Mouse (Mus musculus): Measurements from ENCODE around the gene Fbxo6.

DNA sequence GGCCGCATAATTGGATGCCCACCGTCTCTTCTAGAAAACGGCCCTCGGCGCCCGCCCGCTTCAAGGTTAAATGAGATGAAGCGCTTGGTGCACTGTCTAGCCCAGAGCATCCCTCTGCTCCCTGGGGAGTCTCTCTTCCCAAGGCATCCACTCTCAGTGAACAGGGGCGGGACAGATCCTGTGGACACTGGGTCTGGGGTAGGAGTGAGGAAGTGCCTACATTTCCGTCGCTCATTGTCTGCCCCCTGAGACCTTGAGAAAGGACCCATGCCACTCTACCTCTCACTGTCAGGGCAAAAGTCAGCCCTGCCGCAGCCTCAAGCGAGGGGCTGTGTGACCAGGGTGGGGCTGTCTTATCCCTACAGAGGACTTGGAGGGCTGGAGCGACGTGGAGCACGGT is 12.5 kb upstream of the Fbxo6 start:
- TF ChIP-seq TAL1 (IDR thresholded peaks at IDR 0.05; ENCODE audit: low read length), result no peak
- TF ChIP-seq GATA1 (IDR thresholded peaks at IDR 0.05; ENCODE audit: low read length), result no peak

Measured in erythroblast, embryonic 14.5 days (primary cell).